ENCODE assay signal across 9 mouse cellular contexts in the genomic region with DNA sequence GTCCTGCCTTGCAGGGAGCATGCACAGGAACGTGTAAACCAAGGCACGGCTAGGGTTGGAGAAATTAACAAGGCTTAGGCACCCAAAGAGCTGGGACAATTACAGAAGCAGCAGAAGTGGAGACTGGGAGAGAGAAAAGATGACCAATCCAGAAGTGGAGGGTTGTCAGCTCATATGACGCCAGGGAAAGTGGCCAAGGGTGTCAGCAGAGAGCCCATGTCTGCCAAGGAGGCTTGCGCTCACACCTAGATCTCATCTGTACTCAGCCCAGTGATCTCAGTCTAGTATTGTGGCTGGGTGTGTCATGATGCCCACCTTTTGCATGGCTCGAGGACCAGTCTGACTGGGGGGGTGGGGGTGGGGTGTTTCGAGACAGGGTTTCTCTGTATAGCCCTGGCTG. TPM values are rescaled to one million over a fixed set of nuclear protein-coding genes. Genes with fewer than 3 reads are reported as not detected.
DNase-seq lines count a peak whose midpoint lies in the region; ATAC-seq and TF ChIP-seq lines count a peak whose summit lies in the region.
"Had no signal": no experiment of that assay in that cellular context is flagged by ENCODE, and none has a peak within 500 bp of the region (broad histone marks: within the 10 kb centered on the region; RNA-seq: fewer than 3 reads in every experiment).

No protein-coding gene starts in this region.

- peaks cover 36% of the 10 kb centered on the region for H3K4me1 ChIP-seq in erythroblast, embryonic 14.5 days (ENCODE audit: control insufficient read depth)
- H3K4me1 ChIP-seq in spleen, adult 2 months (ENCODE audit: control insufficient read depth, insufficient read depth, insufficient read length) = peaks cover 3% of the 10 kb centered on the region; the same call in 1 of the 2 replicates
- peaks cover 40% of the 10 kb centered on the region for H3K4me1 ChIP-seq in liver, embryonic 11.5 days (replicated peaks; ENCODE audit: control insufficient read depth, insufficient read depth, low read length)

- H3K27ac ChIP-seq in spleen, adult 2 months (ENCODE audit: insufficient read depth, low read length) = no peak overlapping the region
- H3K27ac ChIP-seq in liver, embryonic 11.5 days (ENCODE audit: low read depth, low read length) = peak overlapping the region; percentile 68

- WGBS in spleen, adult 2 months = 51% methylated on average over 6 of the region's 6 CpGs
- 44% methylated on average over 6 of the region's 6 CpGs for WGBS in liver, embryonic 11.5 days

- H3K9me3 ChIP-seq in erythroblast, embryonic 14.5 days (ENCODE audit: control insufficient read depth, low read length) = no peaks in the 10 kb centered on the region
- no peaks in the 10 kb centered on the region for H3K9me3 ChIP-seq in liver, embryonic 11.5 days (ENCODE audit: control insufficient read depth, low read length)

- H3K27me3 ChIP-seq in erythroblast, embryonic 14.5 days (ENCODE audit: control insufficient read depth) = peaks cover 23% of the 10 kb centered on the region
- H3K27me3 ChIP-seq in spleen, adult 2 months (ENCODE audit: control insufficient read depth, insufficient read depth, low read length) = no peaks in the 10 kb centered on the region
- no peaks in the 10 kb centered on the region for H3K27me3 ChIP-seq in liver, embryonic 11.5 days (replicated peaks; ENCODE audit: control insufficient read depth, insufficient read depth, low read length)

- no peak for DNase-seq in spleen, adult 2 months (ENCODE audit: low read depth in 1 of 2, low spot score in 2 of 2)
- DNase-seq in spleen, postnatal 4 days (ENCODE audit: low spot score in 2 of 2) = no peak
- no peak for DNase-seq in liver, embryonic 11.5 days (ENCODE audit: low spot score)
- no peak for DNase-seq in thymus, postnatal 0 days (ENCODE audit: low spot score)
- no peak for DNase-seq in urinary bladder, adult 2 months (ENCODE audit: low spot score)
- DNase-seq in adrenal gland, adult 18-20 months (ENCODE audit: low spot score in 2 of 2) = no peak

- H3K4me2 ChIP-seq in liver, embryonic 11.5 days = peak overlapping the region; percentile 18; the same call in 1 of the 2 replicates

- H3K36me3 ChIP-seq in erythroblast, embryonic 14.5 days (ENCODE audit: control insufficient read depth) = peaks cover 5% of the 10 kb centered on the region; the same call in 1 of the 2 replicates
- no peaks in the 10 kb centered on the region for H3K36me3 ChIP-seq in spleen, adult 2 months (ENCODE audit: control insufficient read depth, insufficient read depth, low read length)
- H3K36me3 ChIP-seq in liver, embryonic 11.5 days (ENCODE audit: control insufficient read depth, insufficient read depth, low read length) = no peaks in the 10 kb centered on the region; the same call in 1 of the 2 replicates

- peak overlapping the region; percentile 49 for H3K9ac ChIP-seq in liver, embryonic 11.5 days (ENCODE audit: low read depth, low read length)

- ATAC-seq in erythroblast, adult 5-6 weeks (replicated peaks; ENCODE audit: low FRiP score, poor library complexity, severe bottlenecking) = no peak
- no peak for ATAC-seq in liver, embryonic 11.5 days (replicated peaks; ENCODE audit: low FRiP score)

- peak overlapping the region; percentile 18 for H3K4me3 ChIP-seq in erythroblast, embryonic 14.5 days (replicated peaks)
- peak overlapping the region; percentile 33; the same call in 1 of the 2 replicates for H3K4me3 ChIP-seq in spleen, adult 2 months (ENCODE audit: extremely low read depth, insufficient read depth, insufficient read length)
- peak overlapping the region; percentile 59 for H3K4me3 ChIP-seq in liver, embryonic 11.5 days (ENCODE audit: low read depth, low read length)

- no peak for TF ChIP-seq CTCF in spleen, adult 2 months (IDR thresholded peaks at IDR 0.05; ENCODE audit: extremely low read depth, insufficient read depth, insufficient read length, insufficient replicate concordance)

- TF ChIP-seq POLR2A in spleen, adult 2 months (IDR thresholded peaks at IDR 0.05; ENCODE audit: low read depth, low read length) = no peak

RNA-seq across cellular contexts. Expression of a gene that starts 0.7 kb away (rescaled TPM):
- not detected in 2 replicates for polyA plus RNA-seq in erythroblast, embryonic 14.5 days (2012)
- total RNA-seq in erythroblast, adult 5-6 weeks (2015; ENCODE audit: low replicate concordance) = not detected in 2 replicates
- not detected in 2 replicates for total RNA-seq in erythroblast, adult 5-6 weeks (2017; ENCODE audit: low replicate concordance)
- not detected in 2 replicates for polyA plus RNA-seq in spleen, adult 2 months (2012; rRNA removed)
- polyA plus RNA-seq in liver, embryonic 11.5 days (2014; fragmentation: Nextera tagmentation; extraction: Ambion mirVana) = not detected in 2 replicates
- polyA plus RNA-seq in thymus, postnatal 0 days (2015; fragmentation: Nextera tagmentation; extraction: Ambion mirVana) = not detected in 2 replicates
- not detected in 2 replicates for polyA plus RNA-seq in urinary bladder, adult 2 months (2012; rRNA removed)
- total RNA-seq in adrenal gland, adult 18-20 months (2021) = not detected
- total RNA-seq: common myeloid progenitor, adult 5-6 weeks had no signal

RNA-seq across cellular contexts. Expression of a gene that starts 5.9 kb away (rescaled TPM):
- polyA plus RNA-seq in erythroblast, embryonic 14.5 days (2012) = 3.2 and 3.6 TPM in 2 replicates
- 7.5 TPM in 1 of 2 replicates, not detected in the other for total RNA-seq in erythroblast, adult 5-6 weeks (2015; ENCODE audit: low replicate concordance)
- total RNA-seq in erythroblast, adult 5-6 weeks (2017; ENCODE audit: low replicate concordance) = 4.9 and 8.2 TPM in 2 replicates
- polyA plus RNA-seq in spleen, adult 2 months (2012; rRNA removed) = 167 and 196 TPM in 2 replicates
- polyA plus RNA-seq in liver, embryonic 11.5 days (2014; fragmentation: Nextera tagmentation; extraction: Ambion mirVana) = 161 and 181 TPM in 2 replicates
- polyA plus RNA-seq in thymus, postnatal 0 days (2015; fragmentation: Nextera tagmentation; extraction: Ambion mirVana) = 43.6 and 50.0 TPM in 2 replicates
- 155 and 208 TPM in 2 replicates for polyA plus RNA-seq in urinary bladder, adult 2 months (2012; rRNA removed)
- total RNA-seq in adrenal gland, adult 18-20 months (2021) = 100 to 1,000 TPM in 1 of 2 experiments, 10 to 100 TPM in 1; 97.9 to 102 TPM

RNA-seq across cellular contexts. Expression of a gene that starts 18.5 kb away (rescaled TPM):
- 0.02 and 0.31 TPM in 2 replicates for polyA plus RNA-seq in erythroblast, embryonic 14.5 days (2012)
- total RNA-seq in erythroblast, adult 5-6 weeks (2015; ENCODE audit: low replicate concordance) = 17.1 and 32.7 TPM in 2 replicates
- total RNA-seq in erythroblast, adult 5-6 weeks (2017; ENCODE audit: low replicate concordance) = 23.0 and 24.4 TPM in 2 replicates
- 22.7 and 27.7 TPM in 2 replicates for polyA plus RNA-seq in spleen, adult 2 months (2012; rRNA removed)
- polyA plus RNA-seq in liver, embryonic 11.5 days (2014; fragmentation: Nextera tagmentation; extraction: Ambion mirVana) = 36.1 and 40.1 TPM in 2 replicates
- polyA plus RNA-seq in thymus, postnatal 0 days (2015; fragmentation: Nextera tagmentation; extraction: Ambion mirVana) = 14.7 and 14.9 TPM in 2 replicates
- polyA plus RNA-seq in urinary bladder, adult 2 months (2012; rRNA removed) = 48.3 and 63.6 TPM in 2 replicates
- total RNA-seq in adrenal gland, adult 18-20 months (2021) = 100 to 1,000 TPM; 431 to 896 TPM

RNA-seq across cellular contexts. Expression of a gene that starts 42.5 kb away (rescaled TPM):
- polyA plus RNA-seq in erythroblast, embryonic 14.5 days (2012) = not detected in 2 replicates
- not detected in 2 replicates for total RNA-seq in erythroblast, adult 5-6 weeks (2015; ENCODE audit: low replicate concordance)
- 0.34 TPM in 1 of 2 replicates, not detected in the other for total RNA-seq in erythroblast, adult 5-6 weeks (2017; ENCODE audit: low replicate concordance)
- 3.0 and 3.6 TPM in 2 replicates for polyA plus RNA-seq in spleen, adult 2 months (2012; rRNA removed)
- polyA plus RNA-seq in liver, embryonic 11.5 days (2014; fragmentation: Nextera tagmentation; extraction: Ambion mirVana) = 10.5 and 11.1 TPM in 2 replicates
- 11.9 and 12.2 TPM in 2 replicates for polyA plus RNA-seq in thymus, postnatal 0 days (2015; fragmentation: Nextera tagmentation; extraction: Ambion mirVana)
- 11.5 and 12.5 TPM in 2 replicates for polyA plus RNA-seq in urinary bladder, adult 2 months (2012; rRNA removed)
- 10 to 100 TPM in 1 of 2 experiments, 1 to 10 TPM in 1; 8.6 to 13.9 TPM for total RNA-seq in adrenal gland, adult 18-20 months (2021)

Comparison
In these comparisons a context has a peak if more than half of its experiments do, and no peak if none do; other contexts are left out.
1. RNA of a gene that starts 18.5 kb away (polyA plus RNA-seq): 48.3 to 63.6 TPM in urinary bladder, adult 2 months, 36.1 to 40.1 TPM in liver, embryonic 11.5 days, 22.7 to 27.7 TPM in spleen, adult 2 months and 14.7 to 14.9 TPM in thymus, postnatal 0 days; 0.02 to 0.31 TPM in erythroblast, embryonic 14.5 days; every median in the first group is over 10 times any median in the second.
2. Peak in every context shown above with its lines, with median percentiles within 50 percentile points of each other: H3K4me3 ChIP-seq.